Mouse (Mus musculus) activated CD4-positive, CD25-positive, alpha-beta regulatory T cell (primary cell): ENCODE data around the gene Rangrf. TPM values are rescaled to one million over a fixed set of nuclear protein-coding genes. Genes with fewer than 3 reads are reported as not detected.

Experiments used
- polyA plus RNA-seq, 2 experiments: library from polyadenylated mRNA; unstranded; fragments of 100-300 nt; shearing (Covaris generic); gene quantifications; one replicate each; pipeline ENCODE4 v1.2.1; 2017

Rangrf gene
- 10 to 100 TPM; 18.9 to 36.2 TPM for polyA plus RNA-seq

GRCm38 (mm10) chr11:68975085-68975484 lies at the start of gene Rangrf:
Gene Rangrf (minus strand): TSS chr11:68975185.

DNA sequence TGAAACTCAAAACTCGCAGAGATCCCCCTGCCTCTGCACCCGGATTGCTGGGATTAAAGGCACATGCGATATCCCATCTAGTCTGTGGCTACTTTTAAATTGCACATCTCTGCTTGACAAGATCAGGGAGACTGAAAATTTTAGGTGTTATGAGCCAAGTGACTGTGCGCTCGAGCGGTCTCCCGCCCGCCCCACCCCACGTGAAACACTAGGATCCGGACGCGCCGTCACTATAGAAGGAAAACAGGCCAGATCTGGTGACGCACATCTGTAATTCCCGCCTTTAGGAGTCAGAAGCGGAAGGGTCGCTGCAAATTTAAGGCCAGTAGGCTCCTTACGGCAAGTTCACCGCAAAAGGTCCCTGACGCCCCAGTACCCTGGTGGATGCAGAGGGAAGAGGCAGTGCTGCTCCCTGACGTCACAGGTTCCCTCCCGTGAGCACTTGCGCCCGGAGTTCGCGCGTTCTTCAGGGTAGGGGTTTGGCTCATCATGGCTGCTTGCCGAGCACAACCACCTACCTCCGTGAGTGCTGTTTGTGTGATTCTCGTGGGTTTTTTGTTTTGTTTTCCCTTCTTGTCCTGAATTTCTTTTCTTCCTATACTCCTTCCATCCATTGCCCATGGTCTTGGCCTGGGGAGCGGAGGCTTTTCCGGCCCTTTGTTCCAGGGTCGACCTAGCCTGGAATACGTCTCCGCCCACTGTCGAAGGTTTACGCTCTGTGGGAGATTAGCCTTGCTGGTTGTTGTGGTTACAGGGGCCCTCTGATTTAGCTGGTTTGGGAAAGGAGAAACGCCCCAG lies 40.9 kb upstream of the Rangrf start, which contains the start of gene Ctc1:
Gene Ctc1, plus strand, starts transcription at position 268 of the 798 bp plus-strand sequence.

GRCm38 (mm10) chr11:69008182-69009121 lies 33.5 kb upstream of the Rangrf start, which contains the start of gene Pfas:
Gene Pfas (minus strand): TSS chr11:69008460.

GRCm38 (mm10) chr11:68967337-68968282 lies 7.4 kb downstream of the Rangrf start, which contains the start of gene Slc25a35:
Gene Slc25a35 (plus strand): TSS chr11:68968131.

DNA sequence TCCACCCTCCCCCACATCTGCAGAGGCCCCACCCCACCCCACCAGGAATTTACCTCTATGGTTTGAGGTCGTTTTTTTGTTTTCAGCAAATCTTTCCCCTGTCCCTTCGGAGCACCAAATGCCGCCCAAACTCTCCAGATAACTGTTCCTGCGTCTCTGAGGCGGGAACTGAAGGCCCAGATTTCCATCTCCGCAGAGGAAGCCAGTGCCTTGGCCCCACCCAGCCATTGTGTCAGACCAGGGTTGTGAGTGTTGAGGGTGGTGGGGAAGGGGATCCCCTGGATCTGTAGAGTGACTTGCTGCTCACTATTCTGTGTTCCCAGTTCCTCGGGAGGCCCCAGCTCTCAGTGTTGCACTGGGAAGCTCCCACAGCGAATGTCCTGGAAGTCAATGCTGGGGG lies 17.7 kb downstream of the Rangrf start, which contains the start of gene Arhgef15:
Gene Arhgef15, minus strand, starts transcription at position 173 of the 400 bp plus-strand sequence.

GRCm38 (mm10) chr11:68926981-68927380 lies 48.0 kb downstream of the Rangrf start, which contains the start of gene Odf4:
Gene Odf4 (minus strand): TSS chr11:68927081.

Other genes starting within 250 kb of the Rangrf start
- gene Ndel1, start 103.3 kb downstream of the Rangrf start, polyA plus RNA-seq, result 10 to 100 TPM; 59.1 to 78.7 TPM
- gene Rnf222, start 86.6 kb downstream of the Rangrf start, polyA plus RNA-seq, result not detected
- gene Rpl26, start 73.6 kb downstream of the Rangrf start, polyA plus RNA-seq, result 1,000 to 10,000 TPM in 1 of 2 experiments, 100 to 1,000 TPM in 1; 685 to 1,193 TPM
- under 1 TPM in 1 of 2 experiments, not detected in 1; 0.28 TPM for gene Odf4, start 48.1 kb downstream of the Rangrf start, polyA plus RNA-seq
- gene Arhgef15, start 17.7 kb downstream of the Rangrf start, polyA plus RNA-seq, result under 1 TPM in 1 of 2 experiments, not detected in 1; 0.12 TPM
- 10 to 100 TPM in 1 of 2 experiments, 1 to 10 TPM in 1; 8.1 to 11.2 TPM for gene Slc25a35, start 7.1 kb downstream of the Rangrf start, polyA plus RNA-seq
- gene Pfas, start 33.3 kb upstream of the Rangrf start, polyA plus RNA-seq, result 1 to 10 TPM; 2.9 to 4.4 TPM
- gene Ctc1, start 40.7 kb upstream of the Rangrf start, polyA plus RNA-seq, result 10 to 100 TPM; 13.6 to 14.6 TPM
- 10 to 100 TPM; 23.1 to 23.3 TPM for gene Aurkb, start 70.5 kb upstream of the Rangrf start, polyA plus RNA-seq
- gene Borcs6, start 84.5 kb upstream of the Rangrf start, polyA plus RNA-seq, result 1 to 10 TPM; 7.5 to 8.5 TPM
- 1 to 10 TPM; 3.4 to 4.2 TPM for gene Tmem107, start 95.6 kb upstream of the Rangrf start, polyA plus RNA-seq
- 100 to 1,000 TPM; 113 to 123 TPM for gene Vamp2, start 113.3 kb upstream of the Rangrf start, polyA plus RNA-seq
- 10 to 100 TPM in 1 of 2 experiments, 1 to 10 TPM in 1; 6.6 to 10.3 TPM for gene Per1, start 120.0 kb upstream of the Rangrf start, polyA plus RNA-seq
- under 1 TPM in 1 of 2 experiments, not detected in 1; 0.08 TPM for gene Hes7, start 145.2 kb upstream of the Rangrf start, polyA plus RNA-seq
- gene 9130213A22Rik, start 147.4 kb upstream of the Rangrf start, polyA plus RNA-seq, result under 1 TPM in 1 of 2 experiments, not detected in 1; 0.17 TPM
- gene Aloxe3, start 150.7 kb upstream of the Rangrf start, polyA plus RNA-seq, result under 1 TPM in 1 of 2 experiments, not detected in 1; 0.05 TPM
- gene Alox12b, start 181.8 kb upstream of the Rangrf start, polyA plus RNA-seq, result not detected
- gene Alox8, start 222.7 kb upstream of the Rangrf start, polyA plus RNA-seq, result 10 to 100 TPM in 1 of 2 experiments, 1 to 10 TPM in 1; 3.0 to 14.3 TPM